Mouse (Mus musculus): ENCODE measurements around the gene Ntm.

Gene Ntm

DNA sequence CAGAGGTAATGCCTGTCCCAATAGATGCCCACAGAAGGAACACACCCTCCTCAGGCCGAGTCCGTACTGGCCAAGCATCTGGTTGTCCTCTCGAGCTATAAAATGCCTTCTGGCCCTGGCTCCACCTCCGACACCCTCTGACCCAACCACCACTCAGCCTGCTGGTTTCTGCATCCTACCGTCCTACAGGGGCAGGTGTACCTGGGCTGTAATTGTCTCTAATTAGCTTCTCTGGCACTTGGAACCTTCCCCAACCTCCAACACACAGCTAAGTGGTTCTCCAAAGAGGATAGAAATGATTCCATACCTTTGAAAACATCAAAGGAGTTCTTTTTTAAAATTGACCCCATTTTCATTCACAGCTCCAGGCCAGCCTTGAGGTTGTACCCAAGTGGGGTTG lies 311.1 kb downstream of the Ntm start:
- DNase-seq, result no peak

- DNase-seq, result no peak
These were observed 311.7 kb downstream of the Ntm start for GRCm38 (mm10) chr9:29651226-29651625.

- peak; percentile 52 for DNase-seq
These were observed 312.3 kb downstream of the Ntm start for GRCm38 (mm10) chr9:29650679-29651078.

- no peak for DNase-seq
These were observed 312.7 kb downstream of the Ntm start for GRCm38 (mm10) chr9:29650266-29650665.

DNA sequence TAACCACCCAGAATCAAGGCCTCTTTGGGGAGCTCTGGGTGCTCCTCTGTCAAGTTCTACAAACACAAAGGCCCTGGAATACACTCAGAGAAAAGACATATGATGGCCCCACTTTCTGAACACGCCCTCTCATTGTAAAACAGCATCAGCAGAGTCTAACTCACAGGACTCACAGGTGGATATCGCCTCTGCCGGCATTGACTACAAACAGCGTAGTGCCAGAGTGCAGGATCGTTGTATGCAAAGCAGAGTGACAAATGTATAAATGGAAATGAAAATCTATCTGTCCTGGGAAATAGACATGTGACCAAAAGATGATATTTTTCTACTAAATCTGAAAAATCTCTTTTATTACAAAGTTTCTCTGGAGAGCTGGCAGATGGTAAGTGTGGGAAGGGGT lies 314.7 kb downstream of the Ntm start:
- no peak for DNase-seq

- DNase-seq, result no peak
These were observed 315.2 kb downstream of the Ntm start for GRCm38 (mm10) chr9:29647764-29648163.

DNA sequence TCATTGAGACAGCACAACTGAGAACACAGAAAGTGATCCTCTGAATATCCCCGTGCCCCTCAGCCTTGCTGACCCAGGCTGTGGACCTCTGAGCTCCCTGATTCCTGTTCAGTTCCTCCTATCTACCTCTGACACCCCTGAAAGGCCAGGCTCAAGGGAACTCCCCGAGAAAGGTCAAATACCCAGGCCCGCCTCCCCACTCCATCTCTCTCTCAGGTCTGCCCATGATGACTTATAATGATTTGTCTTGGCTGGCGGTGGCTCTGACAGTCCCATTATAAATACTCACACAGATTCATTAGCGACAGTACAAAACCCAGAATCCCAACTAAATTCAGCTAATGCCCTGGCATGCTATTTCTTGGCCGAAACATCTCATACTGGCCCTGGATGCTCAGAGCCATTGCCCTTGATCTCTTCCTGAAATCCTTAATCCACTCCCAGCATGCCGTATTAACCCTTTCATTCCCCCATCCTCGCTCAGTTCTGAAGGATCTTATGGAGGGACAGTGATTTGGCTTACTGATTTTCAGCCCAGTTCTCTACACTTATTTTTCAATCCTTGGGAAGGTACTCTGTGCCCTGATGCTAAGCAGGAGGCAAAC lies 317.0 kb downstream of the Ntm start:
- no peak for DNase-seq

DNA sequence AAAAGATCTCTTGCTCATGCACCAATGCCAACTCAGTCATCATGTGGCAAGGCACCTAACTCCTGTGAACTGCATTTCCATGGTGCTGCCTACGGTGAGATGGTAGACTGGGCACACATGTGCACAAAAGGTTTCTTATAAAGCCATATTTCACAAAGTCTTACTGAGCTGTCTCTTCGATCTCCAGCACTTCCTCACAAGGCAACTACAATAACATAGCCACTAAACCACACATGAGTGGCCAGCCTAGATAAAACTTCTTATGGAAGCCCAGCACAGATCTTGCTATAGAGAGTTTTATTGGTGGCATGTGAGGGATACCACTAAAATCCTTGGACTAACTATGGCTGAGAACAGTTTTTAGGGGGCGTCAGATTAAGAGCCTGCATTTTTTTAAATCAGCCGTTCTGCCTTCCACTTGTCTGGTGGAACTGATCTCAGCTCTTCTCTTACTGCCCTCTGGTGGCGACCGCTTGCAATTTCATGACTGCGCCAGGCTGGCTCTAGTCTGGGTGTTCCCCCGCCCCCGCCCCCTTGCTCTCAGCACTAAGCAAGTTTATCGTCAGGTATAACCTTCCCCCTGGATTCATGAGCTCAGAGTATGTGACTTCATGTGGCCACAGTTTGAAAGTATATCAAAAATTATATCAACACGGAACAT lies 319.8 kb downstream of the Ntm start:
- DNase-seq, result peak; percentile 79

DNA sequence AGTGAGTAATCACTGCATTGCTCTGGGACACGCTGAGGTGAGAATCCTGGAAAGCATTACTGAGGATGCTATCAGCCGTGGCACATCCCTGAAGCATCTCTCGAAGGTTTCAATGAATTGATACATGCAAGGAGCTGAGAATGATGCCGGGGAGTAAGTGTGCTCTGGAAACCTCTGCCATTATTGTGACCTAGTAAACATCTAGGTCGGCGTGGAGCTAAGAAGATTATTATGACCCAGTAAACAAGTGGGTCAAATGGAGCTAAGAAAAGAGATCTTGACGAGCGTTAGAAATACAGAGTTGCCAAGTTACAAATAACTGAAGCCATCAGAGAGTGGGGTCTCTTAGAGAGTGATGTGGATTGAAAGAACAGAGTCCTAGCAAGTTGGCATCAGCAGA lies 325.6 kb downstream of the Ntm start:
- no peak for DNase-seq

DNA sequence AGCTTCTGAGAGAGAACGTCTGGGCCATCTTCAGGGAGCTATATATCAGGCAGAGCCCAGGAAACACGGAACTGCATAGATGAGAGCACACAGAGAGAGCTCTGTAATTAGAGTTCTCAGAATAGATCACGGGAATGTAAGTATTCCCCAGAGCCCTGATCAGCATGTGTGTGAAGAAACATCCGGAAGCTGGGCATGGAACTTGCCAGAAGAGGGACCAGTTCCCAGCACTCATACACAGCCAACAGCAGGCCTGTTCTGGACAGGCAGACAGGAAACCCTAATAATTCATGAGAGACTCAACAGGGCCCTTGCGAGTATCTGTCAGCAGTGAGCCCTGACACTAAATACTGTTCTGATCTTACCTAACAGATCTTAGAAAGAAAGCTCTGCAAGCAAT lies 345.8 kb downstream of the Ntm start:
- DNase-seq, result no peak

DNA sequence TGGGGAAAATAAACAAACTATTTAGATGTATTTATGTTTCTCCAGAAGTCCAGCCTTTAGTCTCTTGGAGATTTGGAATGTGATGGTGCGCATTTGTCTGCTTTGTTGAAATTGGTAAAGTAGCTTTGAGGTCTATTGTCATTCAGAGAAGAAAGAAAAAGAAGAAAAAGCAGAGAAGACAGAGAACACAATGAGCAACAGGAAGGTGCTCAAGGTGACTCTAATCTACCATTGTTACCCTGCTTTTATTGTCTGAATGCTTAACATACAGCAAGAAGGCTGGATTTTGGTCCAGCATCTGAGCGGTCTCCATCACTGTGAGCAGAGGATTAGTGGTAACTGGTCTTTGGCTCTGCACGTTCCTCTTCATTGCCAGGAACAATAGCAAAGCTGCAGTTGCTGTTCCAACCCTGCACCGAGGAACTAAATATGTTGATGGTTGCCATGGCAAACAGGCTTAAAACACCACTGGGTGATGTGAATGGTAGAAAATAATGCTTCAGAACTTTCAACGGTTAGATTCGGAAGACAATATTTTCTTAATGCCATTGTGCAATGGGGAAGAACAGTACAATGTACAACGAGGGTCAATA lies 350.8 kb downstream of the Ntm start:
- DNase-seq, result no peak

GRCm38 (mm10) chr9:29610867-29611266 lies 352.1 kb downstream of the Ntm start:
- no peak for DNase-seq

GRCm38 (mm10) chr9:29597665-29598064 lies 365.3 kb downstream of the Ntm start:
- DNase-seq, result no peak

DNA sequence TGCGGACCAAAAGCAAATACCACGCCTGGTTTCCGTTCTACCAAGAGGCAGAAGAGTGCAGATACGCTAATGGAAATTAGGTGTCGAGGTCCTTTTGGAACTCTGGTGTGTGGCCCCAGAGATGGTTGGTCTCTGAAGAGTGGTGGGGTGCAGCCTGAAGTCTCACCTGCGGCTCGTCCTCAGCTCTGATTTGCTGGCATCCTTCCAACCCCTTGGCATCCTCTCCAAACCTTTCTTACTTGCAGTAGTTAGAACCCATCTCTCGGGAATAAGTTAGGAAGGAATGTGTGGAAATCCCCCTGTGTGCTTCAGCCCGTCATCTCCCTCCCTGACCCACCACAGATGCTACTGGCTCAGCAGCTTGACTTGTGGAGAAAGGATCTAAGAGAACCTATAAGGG lies 367.6 kb downstream of the Ntm start:
- DNase-seq, result no peak

DNA sequence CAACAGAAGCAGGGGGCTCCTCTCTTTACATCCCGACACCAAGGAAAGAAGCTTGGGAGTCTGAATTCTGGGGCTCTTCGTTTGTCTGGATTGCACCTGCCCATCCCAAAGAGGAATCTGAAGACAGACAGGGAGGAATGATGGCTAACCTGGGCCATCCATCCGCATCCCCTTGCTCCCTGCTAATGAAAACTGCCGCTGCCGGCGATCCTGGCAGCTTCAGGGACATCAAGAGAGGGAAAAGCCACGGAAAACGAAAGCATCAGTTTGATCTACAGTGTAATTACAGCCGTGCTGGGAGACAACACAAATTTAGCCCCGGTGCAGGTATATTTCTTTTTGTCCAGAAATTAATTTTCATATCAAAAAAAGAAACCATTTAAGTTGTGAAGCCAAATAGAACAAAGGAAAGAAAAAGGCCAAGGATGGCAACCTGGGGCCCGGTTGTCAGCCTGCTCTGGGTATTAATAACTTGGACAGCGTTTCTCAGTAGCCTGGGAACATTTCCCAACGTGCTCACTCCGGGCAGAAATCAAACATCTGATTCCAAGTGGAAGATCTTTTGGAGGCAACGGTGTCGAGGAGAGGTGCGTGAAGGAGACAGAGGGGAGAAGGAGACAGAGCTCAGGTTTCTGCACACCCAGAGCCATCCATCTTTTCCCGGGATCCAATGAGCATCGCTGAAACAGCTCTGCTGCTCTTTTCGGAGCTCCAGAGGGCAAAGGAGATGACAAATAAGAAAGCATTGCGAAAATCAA lies 368.2 kb downstream of the Ntm start:
- DNase-seq, result no peak

- no peak for DNase-seq
These were observed 375.6 kb downstream of the Ntm start for GRCm38 (mm10) chr9:29587376-29587775.

- DNase-seq, result no peak
These were observed 376.6 kb downstream of the Ntm start for GRCm38 (mm10) chr9:29586381-29586770.

- DNase-seq, result peak; percentile 57
These were observed 377.1 kb downstream of the Ntm start for GRCm38 (mm10) chr9:29585746-29586380.

GRCm38 (mm10) chr9:29578226-29578625 lies 384.7 kb downstream of the Ntm start:
- DNase-seq, result no peak

DNA sequence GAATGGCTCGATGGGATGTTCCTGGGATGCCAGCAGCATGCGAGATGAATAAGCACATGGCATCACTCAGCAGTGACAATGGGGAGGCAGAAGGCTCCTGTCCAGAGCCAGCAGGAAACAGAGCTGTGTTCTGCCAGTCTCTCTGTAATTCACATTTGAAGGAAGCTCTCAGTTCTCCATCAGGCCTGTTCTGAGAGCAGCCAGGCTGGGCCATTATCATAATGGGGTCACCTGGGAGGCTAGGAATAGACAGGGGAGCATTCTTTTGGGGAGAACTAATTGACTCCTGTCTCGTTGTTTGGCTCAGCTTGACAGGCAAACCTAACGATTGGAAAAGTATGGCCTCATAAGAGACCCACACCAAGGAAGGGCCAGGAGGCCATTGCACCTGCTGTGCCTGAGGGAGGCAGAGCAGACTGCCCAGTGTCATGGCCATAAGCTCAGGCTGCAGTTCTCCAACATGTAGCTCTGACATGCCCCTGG lies 386.8 kb downstream of the Ntm start:
- DNase-seq, result no peak

GRCm38 (mm10) chr9:29574548-29574947 lies 388.4 kb downstream of the Ntm start:
- DNase-seq, result no peak

DNA sequence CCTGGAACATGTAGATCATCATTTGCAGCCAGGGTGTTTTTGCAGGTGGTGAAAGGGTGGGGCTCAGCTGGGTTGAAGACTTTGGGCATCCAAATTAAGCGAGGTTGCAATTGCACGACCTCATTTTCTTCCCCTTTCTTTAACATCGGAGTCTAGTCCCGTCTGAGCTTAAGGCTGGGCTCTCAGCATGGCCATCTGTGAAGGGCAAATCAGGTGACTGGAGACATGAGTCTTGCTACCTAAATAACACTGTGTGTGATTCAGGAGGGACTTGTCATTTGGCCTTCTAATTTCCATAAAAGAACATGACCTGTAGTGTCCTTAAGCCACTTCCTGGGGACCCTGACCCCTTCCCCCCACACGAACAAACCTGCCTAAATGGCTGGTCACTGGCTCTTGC lies 394.4 kb downstream of the Ntm start:
- DNase-seq, result no peak

DNA sequence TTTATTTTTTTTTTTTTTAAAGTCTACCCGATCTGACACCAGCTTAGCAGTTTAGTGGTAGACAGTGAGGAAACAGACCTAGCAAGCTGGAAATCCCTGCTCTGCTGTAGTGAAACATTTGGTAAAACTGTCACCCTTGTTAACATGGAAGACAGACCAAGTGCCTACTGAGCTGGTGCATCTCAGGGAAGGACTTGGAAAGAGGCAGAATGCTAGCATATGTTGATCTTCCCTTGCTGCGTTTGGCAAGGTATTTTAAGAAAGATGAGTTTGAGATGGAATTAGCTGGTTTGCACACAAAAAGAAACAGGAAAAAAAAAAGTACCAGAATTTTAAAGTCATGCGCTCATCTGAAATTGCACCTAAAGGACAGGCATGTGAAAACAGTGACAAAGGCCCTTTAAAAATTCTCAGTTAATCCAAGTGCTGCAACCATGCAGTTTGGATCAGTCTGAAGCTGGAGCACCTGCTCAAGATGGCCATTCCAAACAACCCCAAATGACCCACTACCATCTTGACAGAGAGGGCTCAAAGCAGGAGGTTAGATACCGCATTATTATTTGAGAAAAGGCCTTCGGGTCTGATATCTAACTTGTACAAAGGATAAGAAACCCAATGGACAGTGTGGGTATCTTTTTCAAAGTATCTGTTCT lies 400.4 kb downstream of the Ntm start:
- no peak for DNase-seq

Data from right cerebral cortex, postnatal 25 days (tissue).